Mouse (Mus musculus) E14TG2a.4 (cell line): Measurements from ENCODE around the gene Mpig6b.

Source experiments
- CTCF ChIP-seq: conservative IDR thresholded peaks from 2 replicates; pipeline ENCODE4 v1.5.1; 2014; ENCODE audit warnings: low read length
- NANOG ChIP-seq: IDR thresholded peaks from 2 replicates; pipeline ENCODE4 v1.6.1; 2014; ENCODE audit warnings: borderline replicate concordance, low read length, mixed read lengths
- POU5F1 ChIP-seq: IDR thresholded peaks from 2 replicates; pipeline ENCODE4 v1.6.1; 2014; ENCODE audit warnings: low read length, borderline replicate concordance

GRCm38 (mm10) chr17:35063466-35063865, 2.5 kb downstream of the Mpig6b start:
- TF ChIP-seq CTCF (no peak), NANOG (no peak), POU5F1 (no peak)
